Mouse (Mus musculus): ENCODE data around the gene Stim1. TPM values are rescaled to one million over a fixed set of nuclear protein-coding genes. Genes with fewer than 3 reads are reported as not detected.
"Not testable (repeated sequence)": the region's sequence is repeated elsewhere in the genome, so short reads cannot be mapped to it uniquely, and the experiment has no call there.

Gene Stim1
- polyA plus RNA-seq, 1 experiment from 2014 or later, result 11.1 TPM

GRCm38 (mm10) chr7:102253631-102254030, 14.0 kb upstream of the Stim1 start:
- ATAC-seq (replicated peaks), result no peak
- Histone ChIP-seq H3K27ac (replicated peaks) (no peak overlapping the region), H3K4me2 (replicated peaks) (no peak overlapping the region), H3K9me3 (no peaks in the 10 kb centered on the region), H3K4me3 (no peak overlapping the region), H3K27me3 (no peaks in the 10 kb centered on the region), H3K36me3 (no peaks in the 10 kb centered on the region), H3K4me1 (peaks cover 20% of the 10 kb centered on the region), H3K9ac (replicated peaks) (no peak overlapping the region)
- 85% methylated on average over 1 of the region's 1 CpGs for WGBS

- no peak for ATAC-seq (replicated peaks)
- Histone ChIP-seq H3K4me1 (peaks cover 5% of the 10 kb centered on the region), H3K27ac (replicated peaks) (no peak within 1 kb of the TSS), H3K9me3 (no peaks in the 10 kb centered on the region), H3K4me3 (no peak within 1 kb of the TSS), H3K36me3 (no peaks in the 10 kb centered on the region), H3K27me3 (no peaks in the 10 kb centered on the region), H3K9ac (replicated peaks) (no peak within 1 kb of the TSS), H3K4me2 (replicated peaks) (no peak within 1 kb of the TSS)
- WGBS, result 85% methylated on average over 3 of the region's 3 CpGs
These were observed 11.7 kb upstream of the Stim1 start, which contains the start of gene Rhog for GRCm38 (mm10) chr7:102255954-102256353. Rhog (minus strand) TSS chr7:102256054.

- H3K4me1 ChIP-seq, result no peaks in the 10 kb centered on the region
- no peak for ATAC-seq (replicated peaks)
- no peak overlapping the region for H3K4me2 ChIP-seq (replicated peaks)
- no peaks in the 10 kb centered on the region for H3K9me3 ChIP-seq
- no peak overlapping the region for H3K4me3 ChIP-seq
- no peak overlapping the region for H3K9ac ChIP-seq (replicated peaks)
- no peak overlapping the region for H3K27ac ChIP-seq (replicated peaks)
- no peaks in the 10 kb centered on the region for H3K36me3 ChIP-seq
- 89% methylated on average over 3 of the region's 3 CpGs for WGBS
- H3K27me3 ChIP-seq, result no peaks in the 10 kb centered on the region
These were observed 11.0 kb upstream of the Stim1 start for GRCm38 (mm10) chr7:102256636-102257035.

GRCm38 (mm10) chr7:102258189-102258588, 9.4 kb upstream of the Stim1 start:
- Histone ChIP-seq H3K9ac (replicated peaks) (no peak overlapping the region), H3K4me1 (no peaks in the 10 kb centered on the region), H3K4me2 (replicated peaks) (no peak overlapping the region), H3K4me3 (no peak overlapping the region), H3K9me3 (no peaks in the 10 kb centered on the region), H3K36me3 (no peaks in the 10 kb centered on the region), H3K27me3 (no peaks in the 10 kb centered on the region), H3K27ac (replicated peaks) (no peak overlapping the region)
- ATAC-seq (replicated peaks), result peak; percentile 82
- 13% methylated on average over 4 of the region's 4 CpGs for WGBS

- H3K36me3 ChIP-seq, result no peaks in the 10 kb centered on the region
- H3K27ac ChIP-seq (replicated peaks), result no peak overlapping the region
- H3K27me3 ChIP-seq, result no peaks in the 10 kb centered on the region
- no peaks in the 10 kb centered on the region for H3K9me3 ChIP-seq
- H3K4me3 ChIP-seq, result no peak overlapping the region
- 68% methylated on average over 3 of the region's 3 CpGs for WGBS
- H3K4me1 ChIP-seq, result no peaks in the 10 kb centered on the region
- no peak for ATAC-seq (replicated peaks)
- no peak overlapping the region for H3K9ac ChIP-seq (replicated peaks)
- no peak overlapping the region for H3K4me2 ChIP-seq (replicated peaks)
These were observed 8.9 kb upstream of the Stim1 start for GRCm38 (mm10) chr7:102258753-102259152.

- H3K4me2 ChIP-seq (replicated peaks), result no peak overlapping the region
These were observed 7.7 kb upstream of the Stim1 start for GRCm38 (mm10) chr7:102259716-102260479.

GRCm38 (mm10) chr7:102260518-102260917, 7.1 kb upstream of the Stim1 start:
- no peak overlapping the region for H3K27ac ChIP-seq (replicated peaks)
- H3K4me2 ChIP-seq (replicated peaks), result no peak overlapping the region
- WGBS, result 90% methylated on average over 1 of the region's 1 CpGs
- H3K9me3 ChIP-seq, result no peaks in the 10 kb centered on the region
- H3K36me3 ChIP-seq, result no peaks in the 10 kb centered on the region
- no peaks in the 10 kb centered on the region for H3K27me3 ChIP-seq
- H3K4me1 ChIP-seq, result no peaks in the 10 kb centered on the region
- no peak for ATAC-seq (replicated peaks)
- H3K9ac ChIP-seq (replicated peaks), result no peak overlapping the region
- H3K4me3 ChIP-seq, result no peak overlapping the region

More at GRCm38 (mm10) chr7:102259716-102260479, 7.7 kb upstream of the Stim1 start:
- WGBS, result 84% methylated on average over 10 of the region's 10 CpGs
- Histone ChIP-seq H3K36me3 (no peaks in the 10 kb centered on the region), H3K4me3 (no peak overlapping the region), H3K9ac (replicated peaks) (no peak overlapping the region), H3K27ac (replicated peaks) (no peak overlapping the region), H3K9me3 (no peaks in the 10 kb centered on the region), H3K4me1 (no peaks in the 10 kb centered on the region), H3K27me3 (no peaks in the 10 kb centered on the region)
- ATAC-seq (replicated peaks), result no peak

- no peaks in the 10 kb centered on the region for H3K27me3 ChIP-seq
- H3K4me3 ChIP-seq, result no peak overlapping the region
- no peak for ATAC-seq (replicated peaks)
- H3K9me3 ChIP-seq, result no peaks in the 10 kb centered on the region
- 90% methylated on average over 2 of the region's 2 CpGs for WGBS
- H3K4me2 ChIP-seq (replicated peaks), result no peak overlapping the region
- no peak overlapping the region for H3K27ac ChIP-seq (replicated peaks)
- no peak overlapping the region for H3K9ac ChIP-seq (replicated peaks)
- no peaks in the 10 kb centered on the region for H3K4me1 ChIP-seq
- H3K36me3 ChIP-seq, result no peaks in the 10 kb centered on the region
These were observed 4.6 kb upstream of the Stim1 start for GRCm38 (mm10) chr7:102263020-102263419.

GRCm38 (mm10) chr7:102266021-102266400, 1.6 kb upstream of the Stim1 start:
- H3K27ac ChIP-seq (replicated peaks); H3K36me3 ChIP-seq; H3K9me3 ChIP-seq; H3K4me3 ChIP-seq; H3K27me3 ChIP-seq; ATAC-seq (replicated peaks); H3K9ac ChIP-seq (replicated peaks); H3K4me2 ChIP-seq (replicated peaks): not testable (repeated sequence)
- H3K4me1 ChIP-seq, result peaks cover 11% of the 10 kb centered on the region
- 95% methylated on average over 10 of the region's 10 CpGs for WGBS

- no peak overlapping the region for H3K4me3 ChIP-seq
- no peaks in the 10 kb centered on the region for H3K9me3 ChIP-seq
- H3K36me3 ChIP-seq, result no peaks in the 10 kb centered on the region
- 55% methylated on average over 14 of the region's 14 CpGs for WGBS
- H3K27ac ChIP-seq (replicated peaks), result no peak overlapping the region
- peaks cover 11% of the 10 kb centered on the region for H3K4me1 ChIP-seq
- no peaks in the 10 kb centered on the region for H3K27me3 ChIP-seq
- peak; percentile 58; the same call in 1 of the 2 replicates for ATAC-seq (replicated peaks)
- H3K9ac ChIP-seq (replicated peaks), result no peak overlapping the region
- no peak overlapping the region for H3K4me2 ChIP-seq (replicated peaks)
These were observed 1.1 kb upstream of the Stim1 start for GRCm38 (mm10) chr7:102266401-102267042.

GRCm38 (mm10) chr7:102267113-102267579, 460 bp upstream of the Stim1 start:
- Histone ChIP-seq H3K9ac (replicated peaks) (peak overlapping the region; percentile 67), H3K4me1 (peaks cover 11% of the 10 kb centered on the region), H3K27ac (replicated peaks) (peak overlapping the region; percentile 52), H3K4me2 (replicated peaks) (peak overlapping the region; percentile 87), H3K4me3 (peak overlapping the region; percentile 79), H3K36me3 (no peaks in the 10 kb centered on the region), H3K9me3 (no peaks in the 10 kb centered on the region), H3K27me3 (no peaks in the 10 kb centered on the region)
- under 1% methylated on average over 34 of the region's 34 CpGs for WGBS
- peak; percentile 92 for ATAC-seq (replicated peaks)

GRCm38 (mm10) chr7:102268395-102268748, 766 bp downstream of the Stim1 start:
- peak overlapping the region; percentile 67 for H3K9ac ChIP-seq (replicated peaks)
- 3% methylated on average over 12 of the region's 12 CpGs for WGBS
- peaks cover 11% of the 10 kb centered on the region for H3K4me1 ChIP-seq
- H3K4me3 ChIP-seq, result peak overlapping the region; percentile 79
- no peaks in the 10 kb centered on the region for H3K36me3 ChIP-seq
- H3K27ac ChIP-seq (replicated peaks), result no peak overlapping the region
- peak overlapping the region; percentile 87 for H3K4me2 ChIP-seq (replicated peaks)
- no peaks in the 10 kb centered on the region for H3K27me3 ChIP-seq
- no peak for ATAC-seq (replicated peaks)
- no peaks in the 10 kb centered on the region for H3K9me3 ChIP-seq
